Mouse (Mus musculus): ENCODE data around the gene Armc12.
"Not testable (repeated sequence)": the region's sequence is repeated elsewhere in the genome, so short reads cannot be mapped to it uniquely, and the experiment has no call there.

The Armc12 gene

GRCm38 (mm10) chr17:28531946-28532345 is 1.3 kb downstream of the Armc12 start:
- DNase-seq (ENCODE audit: low read depth): no peak

- DNase-seq (ENCODE audit: low read depth): no peak
Measured at GRCm38 (mm10) chr17:28532557-28532956, 2.0 kb downstream of the Armc12 start.

- no peak for DNase-seq (ENCODE audit: low read depth)
Measured at GRCm38 (mm10) chr17:28533327-28533726, 2.7 kb downstream of the Armc12 start.

- no peak for DNase-seq (ENCODE audit: low read depth)
Measured at GRCm38 (mm10) chr17:28537881-28538280, 7.3 kb downstream of the Armc12 start.

- DNase-seq (ENCODE audit: low read depth): no peak
Measured at GRCm38 (mm10) chr17:28546925-28547324, 16.3 kb downstream of the Armc12 start.

GRCm38 (mm10) chr17:28548550-28548949 is 17.9 kb downstream of the Armc12 start:
- DNase-seq (ENCODE audit: low read depth): no peak

- no peak for DNase-seq (ENCODE audit: low read depth)
Measured at GRCm38 (mm10) chr17:28549111-28549510, 18.5 kb downstream of the Armc12 start, which contains the start of gene Clpsl2. TSS of gene Clpsl2 (plus strand) at chr17:28549411.

GRCm38 (mm10) chr17:28553040-28553793 is 22.6 kb downstream of the Armc12 start:
- DNase-seq (ENCODE audit: low read depth): peak; percentile 88

- not testable (repeated sequence) for DNase-seq (ENCODE audit: low read depth)
Measured at GRCm38 (mm10) chr17:28554021-28554420, 23.4 kb downstream of the Armc12 start.

GRCm38 (mm10) chr17:28556635-28557396 is 26.2 kb downstream of the Armc12 start:
- DNase-seq (ENCODE audit: low read depth): no peak

- DNase-seq (ENCODE audit: low read depth): no peak
Measured at GRCm38 (mm10) chr17:28557772-28558171, 27.2 kb downstream of the Armc12 start.

GRCm38 (mm10) chr17:28560598-28560997 is 30.0 kb downstream of the Armc12 start, which contains the start of gene Clps:
TSS of gene Clps (minus strand) at chr17:28560766.
- no peak for DNase-seq (ENCODE audit: low read depth)

GRCm38 (mm10) chr17:28561613-28562012 is 31.0 kb downstream of the Armc12 start:
- DNase-seq (ENCODE audit: low read depth): no peak

- DNase-seq (ENCODE audit: low read depth): no peak
Measured at GRCm38 (mm10) chr17:28565181-28565580, 34.6 kb downstream of the Armc12 start.

- DNase-seq (ENCODE audit: low read depth): no peak
Measured at GRCm38 (mm10) chr17:28567541-28567940, 36.9 kb downstream of the Armc12 start.

- no peak for DNase-seq (ENCODE audit: low read depth)
Measured at GRCm38 (mm10) chr17:28571868-28572267, 41.3 kb downstream of the Armc12 start.

GRCm38 (mm10) chr17:28572521-28572920 is 41.9 kb downstream of the Armc12 start:
- no peak for DNase-seq (ENCODE audit: low read depth)

- DNase-seq (ENCODE audit: low read depth): no peak
Measured at GRCm38 (mm10) chr17:28572941-28573340, 42.3 kb downstream of the Armc12 start.

GRCm38 (mm10) chr17:28575244-28576125 is 44.9 kb downstream of the Armc12 start, which contains the start of gene Lhfpl5:
TSS of gene Lhfpl5 (plus strand) at chr17:28575641.
- peak; percentile 68 for DNase-seq (ENCODE audit: low read depth)

- peak; percentile 59 for DNase-seq (ENCODE audit: low read depth)
Measured at GRCm38 (mm10) chr17:28580396-28580795, 49.8 kb downstream of the Armc12 start.

GRCm38 (mm10) chr17:28581056-28581455 is 50.5 kb downstream of the Armc12 start:
- no peak for DNase-seq (ENCODE audit: low read depth)

GRCm38 (mm10) chr17:28586509-28586908 is 55.9 kb downstream of the Armc12 start:
- DNase-seq (ENCODE audit: low read depth): no peak
